Mouse (Mus musculus): ENCODE data around the gene Hist1h4h.
A peak's percentile ranks its signal among the peaks of the same experiment; 100 is the strongest.

DNA sequence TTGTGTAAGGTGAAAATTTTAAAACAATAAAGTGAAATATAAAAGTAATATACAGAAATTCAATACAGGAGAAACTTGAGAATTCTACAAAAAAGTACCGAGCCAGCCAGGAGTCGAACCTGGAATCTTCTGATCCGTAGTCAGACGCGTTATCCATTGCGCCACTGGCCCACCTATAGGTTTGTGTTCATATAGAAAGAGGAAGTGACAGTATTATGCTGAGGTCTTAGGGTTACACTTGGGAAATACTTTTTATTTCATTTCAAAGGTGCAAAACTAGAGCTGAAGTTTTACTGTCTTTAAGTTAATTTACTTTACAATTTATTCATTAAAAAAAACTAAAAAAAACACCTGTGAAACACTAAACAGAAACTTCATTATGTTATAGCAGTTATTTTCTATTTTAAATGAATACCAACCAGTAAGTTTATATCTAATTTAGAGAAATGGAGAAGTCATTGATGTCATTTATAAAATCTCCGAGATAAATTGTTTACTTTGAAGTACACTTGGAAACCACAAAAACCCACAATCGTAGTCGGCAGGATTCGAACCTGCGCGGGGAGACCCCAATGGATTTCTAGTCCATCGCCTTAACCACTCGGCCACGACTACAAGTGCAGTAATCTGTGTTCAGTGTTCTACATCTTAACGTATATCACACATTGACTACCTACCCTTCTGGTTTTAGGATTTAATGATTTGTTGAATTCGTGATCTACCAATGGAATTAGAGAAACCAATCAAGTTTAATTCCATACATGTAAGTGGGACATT lies 30.2 kb upstream of the Hist1h4h start:
- TF ChIP-seq TBP (IDR thresholded peaks at IDR 0.05; ENCODE audit: low read depth, low read length) (peak; percentile 99), CTCF (IDR thresholded peaks at IDR 0.05 in 2 of 3, conservative IDR thresholded peaks at IDR 0.05 in 1 of 3; ENCODE audit: control insufficient read depth in 1 of 3, insufficient read depth in 1 of 3, low read depth in 2 of 3, low read length in 3 of 3, poor library complexity in 1 of 3, severe bottlenecking in 1 of 3) (no peak), RCOR1 (IDR thresholded peaks at IDR 0.05; ENCODE audit: low read depth, low read length) (no peak), ZC3H11A (IDR thresholded peaks at IDR 0.05; ENCODE audit: low read depth, low read length) (no peak), POLR2A (IDR thresholded peaks at IDR 0.05; ENCODE audit: control insufficient read depth in 1 of 2, insufficient read depth in 1 of 2, low read depth in 1 of 2, low read length in 2 of 2, poor library complexity in 1 of 2) (no peak), MEF2A (IDR thresholded peaks at IDR 0.05; ENCODE audit: extremely low read depth, insufficient replicate concordance, low read depth, low read length, poor library complexity, severe bottlenecking) (no peak), ZNF384 (IDR thresholded peaks at IDR 0.05; ENCODE audit: low read depth, low read length) (no peak)
